In genomic region chr12:81828355-81828754, GRCm38 (mm10) we compare ENCODE assay signal across 29 mouse cellular contexts. TPM values are rescaled to one million over a fixed set of nuclear protein-coding genes. Genes with fewer than 3 reads are reported as not detected.
DNase-seq lines count a peak whose midpoint lies in the region; ATAC-seq lines count a peak whose summit lies in the region.
"Had no signal": no experiment of that assay in that cellular context is flagged by ENCODE, and none has a peak within 500 bp of the region (broad histone marks: within the 10 kb centered on the region; RNA-seq: fewer than 3 reads in every experiment).

No protein-coding gene starts in this region.

- no peak overlapping the region for H3K4me2 ChIP-seq in forebrain, embryonic 16.5 days (ENCODE audit: low read length)
- no peak overlapping the region for H3K4me2 ChIP-seq in forebrain, embryonic 14.5 days (ENCODE audit: low read length)
- H3K4me2 ChIP-seq: embryonic facial prominence, embryonic 13.5 days; heart, embryonic 12.5 days; heart, embryonic 15.5 days; hindbrain, embryonic 13.5 days had no signal

- H3K4me1 ChIP-seq in forebrain, embryonic 10.5 days, result peaks cover 8% of the 10 kb centered on the region
- no peaks in the 10 kb centered on the region for H3K4me1 ChIP-seq in forebrain, embryonic 16.5 days (replicated peaks; ENCODE audit: control insufficient read depth, insufficient read depth, low read length)
- no peaks in the 10 kb centered on the region for H3K4me1 ChIP-seq in forebrain, embryonic 14.5 days (ENCODE audit: control insufficient read depth, insufficient read depth, low read length)
- H3K4me1 ChIP-seq: embryonic facial prominence, embryonic 10.5 days; embryonic facial prominence, embryonic 13.5 days; heart, embryonic 12.5 days; heart, embryonic 15.5 days; hindbrain, embryonic 13.5 days had no signal

- H3K36me3 ChIP-seq in forebrain, embryonic 10.5 days (replicated peaks), result no peaks in the 10 kb centered on the region
- no peaks in the 10 kb centered on the region for H3K36me3 ChIP-seq in forebrain, embryonic 16.5 days (ENCODE audit: control insufficient read depth, insufficient read depth)
- H3K36me3 ChIP-seq in forebrain, embryonic 14.5 days (ENCODE audit: control insufficient read depth, insufficient read depth, low read length), result no peaks in the 10 kb centered on the region
- H3K36me3 ChIP-seq: embryonic facial prominence, embryonic 10.5 days; embryonic facial prominence, embryonic 13.5 days; heart, embryonic 12.5 days; heart, embryonic 15.5 days; hindbrain, embryonic 10.5 days; hindbrain, embryonic 13.5 days had no signal

- no peak overlapping the region for H3K4me3 ChIP-seq in forebrain, embryonic 10.5 days
- no peak overlapping the region for H3K4me3 ChIP-seq in forebrain, embryonic 16.5 days (replicated peaks; ENCODE audit: low read length)
- H3K4me3 ChIP-seq in forebrain, embryonic 14.5 days (ENCODE audit: low read depth, low read length), result no peak overlapping the region
- H3K4me3 ChIP-seq: embryonic facial prominence, embryonic 10.5 days; embryonic facial prominence, embryonic 13.5 days; erythroblast, embryonic 14.5 days; gastrocnemius, adult 2 months; heart, embryonic 12.5 days; heart, embryonic 15.5 days; hindbrain, embryonic 10.5 days; hindbrain, embryonic 13.5 days had no signal

- no peak for DNase-seq in forebrain, embryonic 10.5 days (ENCODE audit: extremely low spot score, low spot score)
- DNase-seq in Muller cell, postnatal 12 days (ENCODE audit: inconsistent ontology term), result peak; percentile 80
- peak; percentile 61 for DNase-seq in forebrain, embryonic 14.5 days (ENCODE audit: low spot score)
- no peak for DNase-seq in right cerebral cortex, postnatal 36 days (ENCODE audit: low spot score in 2 of 2)
- DNase-seq in heart, adult 11 months, result no peak
- DNase-seq: adrenal gland, postnatal 10 days; adrenal gland, postnatal 36 days; cerebellum, adult 11 months; cerebellum, adult 2 months; cerebellum, adult 9-11 months; cerebellum, postnatal 25 days; embryo, embryonic 11 days; gastrocnemius, adult 2 months; gastrocnemius, postnatal 14 days; heart, adult 18-20 months; heart, postnatal 10 days; heart, postnatal 36 days; kidney, adult 18-20 months had no signal

- H3K9me3 ChIP-seq in forebrain, embryonic 10.5 days, result no peaks in the 10 kb centered on the region
- no peaks in the 10 kb centered on the region for H3K9me3 ChIP-seq in forebrain, embryonic 16.5 days (ENCODE audit: control insufficient read depth, low read length)
- H3K9me3 ChIP-seq in forebrain, embryonic 14.5 days (replicated peaks; ENCODE audit: control insufficient read depth, low read length), result no peaks in the 10 kb centered on the region
- H3K9me3 ChIP-seq: embryonic facial prominence, embryonic 10.5 days; embryonic facial prominence, embryonic 13.5 days; heart, embryonic 12.5 days; heart, embryonic 15.5 days; hindbrain, embryonic 10.5 days; hindbrain, embryonic 13.5 days had no signal

- no peak for ATAC-seq in forebrain, embryonic 16.5 days
- ATAC-seq in forebrain, embryonic 14.5 days, result peak; percentile 52; the same call in 1 of the 2 replicates
- ATAC-seq: hindbrain, embryonic 16.5 days; intestine, embryonic 16.5 days; Patski had no signal

- H3K27me3 ChIP-seq in forebrain, embryonic 10.5 days (ENCODE audit: poor library complexity, severe bottlenecking), result no peaks in the 10 kb centered on the region
- no peaks in the 10 kb centered on the region for H3K27me3 ChIP-seq in forebrain, embryonic 16.5 days (replicated peaks; ENCODE audit: control insufficient read depth, insufficient read depth, low read length)
- H3K27me3 ChIP-seq in forebrain, embryonic 14.5 days (replicated peaks; ENCODE audit: control insufficient read depth, insufficient read depth, low read length), result no peaks in the 10 kb centered on the region
- H3K27me3 ChIP-seq: embryonic facial prominence, embryonic 13.5 days; heart, embryonic 12.5 days; heart, embryonic 15.5 days; hindbrain, embryonic 13.5 days had no signal

- H3K9ac ChIP-seq in forebrain, embryonic 16.5 days (replicated peaks; ENCODE audit: low read depth, low read length), result no peak overlapping the region
- H3K9ac ChIP-seq in forebrain, embryonic 14.5 days (ENCODE audit: low read length), result no peak overlapping the region
- H3K9ac ChIP-seq: embryonic facial prominence, embryonic 13.5 days; heart, embryonic 12.5 days; heart, embryonic 15.5 days; hindbrain, embryonic 13.5 days had no signal

- 58% methylated on average over 2 of the region's 2 CpGs for WGBS in forebrain, embryonic 10.5 days
- 22% methylated on average over 2 of the region's 2 CpGs for WGBS in forebrain, embryonic 16.5 days
- WGBS in forebrain, embryonic 14.5 days, result 9% methylated on average over 2 of the region's 2 CpGs

- 0 out of 2 replicates have a peak overlapping the region, but pooled peaks have one; percentile 20 for H3K27ac ChIP-seq in forebrain, embryonic 10.5 days
- H3K27ac ChIP-seq in forebrain, embryonic 16.5 days (ENCODE audit: low read length), result no peak overlapping the region
- no peak overlapping the region for H3K27ac ChIP-seq in forebrain, embryonic 14.5 days (ENCODE audit: low read depth, low read length)
- H3K27ac ChIP-seq: embryonic facial prominence, embryonic 10.5 days; embryonic facial prominence, embryonic 13.5 days; gastrocnemius, adult 2 months; heart, embryonic 15.5 days; hindbrain, embryonic 10.5 days; hindbrain, embryonic 13.5 days had no signal

RNA-seq across cellular contexts. Expression of gene Pcnx, which starts 31.5 kb away (rescaled TPM):
- 7.6 and 7.7 TPM in 2 replicates for polyA plus RNA-seq in forebrain, embryonic 10.5 days (2016; fragmentation: Nextera tagmentation; extraction: Ambion mirVana)
- 15.7 and 16.4 TPM in 2 replicates for polyA plus RNA-seq in forebrain, embryonic 16.5 days (2015; fragmentation: Nextera tagmentation; extraction: Ambion mirVana)
- polyA plus RNA-seq in forebrain, embryonic 14.5 days (2014; fragmentation: Nextera tagmentation; extraction: Ambion mirVana), result 9.6 and 16.2 TPM in 2 replicates

RNA-seq across cellular contexts. Expression of gene Map3k9, which starts 47.4 kb away (rescaled TPM):
- 1.3 and 1.6 TPM in 2 replicates for polyA plus RNA-seq in forebrain, embryonic 10.5 days (2016; fragmentation: Nextera tagmentation; extraction: Ambion mirVana)
- polyA plus RNA-seq in forebrain, embryonic 16.5 days (2015; fragmentation: Nextera tagmentation; extraction: Ambion mirVana), result 7.2 and 8.7 TPM in 2 replicates
- 3.6 and 5.0 TPM in 2 replicates for polyA plus RNA-seq in forebrain, embryonic 14.5 days (2014; fragmentation: Nextera tagmentation; extraction: Ambion mirVana)
- polyA plus RNA-seq: erythroblast, embryonic 14.5 days had no signal

Comparison
In these comparisons a context has a peak if more than half of its experiments do, and no peak if none do; other contexts are left out.
1. DNase-seq: peak in Muller cell, postnatal 12 days (single experiment) and forebrain, embryonic 14.5 days (single experiment); none in forebrain, embryonic 10.5 days (single experiment), right cerebral cortex, postnatal 36 days (0 of 2) and heart, adult 11 months (single experiment).